Mouse (Mus musculus): Measurements from ENCODE around the gene Metap2.
A peak's percentile ranks its signal among the peaks of the same experiment; 100 is the strongest.
"Not testable (repeated sequence)": the region's sequence is repeated elsewhere in the genome, so short reads cannot be mapped to it uniquely, and the experiment has no call there.

Gene Metap2

DNA sequence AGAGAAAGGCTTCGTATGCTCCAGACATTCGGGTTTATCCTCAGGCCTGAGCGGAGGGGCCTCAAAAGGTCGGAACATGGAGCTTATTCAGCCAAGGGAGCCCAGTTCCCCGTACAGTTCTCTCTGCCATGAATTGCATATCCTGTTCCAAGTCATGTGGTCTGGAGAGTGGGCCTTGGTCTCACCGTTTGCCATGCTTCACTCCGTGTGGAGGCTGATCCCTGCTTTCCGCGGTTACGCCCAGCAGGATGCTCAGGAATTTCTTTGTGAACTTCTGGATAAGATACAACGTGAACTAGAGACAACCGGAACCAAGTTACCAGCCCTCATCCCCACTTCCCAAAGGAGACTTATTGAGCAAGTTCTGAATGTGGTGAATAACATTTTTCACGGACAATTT lies 50.2 kb downstream of the Metap2 start:
- DNase-seq (ENCODE audit: extremely low read depth, low read depth), result no peak

DNA sequence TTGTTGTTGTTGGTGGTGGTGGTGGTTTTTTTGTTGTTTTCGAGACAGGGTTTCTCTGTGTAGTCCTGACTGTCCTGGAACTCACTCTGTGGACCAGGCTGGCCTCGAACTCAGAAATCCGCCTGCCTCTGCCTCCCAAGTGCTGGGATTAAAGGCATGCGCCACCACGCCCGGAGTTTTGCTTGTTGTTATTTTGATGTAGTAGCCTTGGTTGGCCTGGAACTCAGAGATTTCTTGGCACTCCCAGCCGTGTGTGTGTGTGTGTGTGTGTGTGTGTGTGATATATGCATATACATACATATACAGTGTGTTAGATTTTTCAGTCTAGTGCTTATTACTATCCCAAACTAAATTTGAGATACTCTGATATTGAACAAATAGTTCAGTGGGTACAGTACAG lies 61.8 kb downstream of the Metap2 start:
- not testable (repeated sequence) for DNase-seq (ENCODE audit: extremely low read depth, low read depth)

DNA sequence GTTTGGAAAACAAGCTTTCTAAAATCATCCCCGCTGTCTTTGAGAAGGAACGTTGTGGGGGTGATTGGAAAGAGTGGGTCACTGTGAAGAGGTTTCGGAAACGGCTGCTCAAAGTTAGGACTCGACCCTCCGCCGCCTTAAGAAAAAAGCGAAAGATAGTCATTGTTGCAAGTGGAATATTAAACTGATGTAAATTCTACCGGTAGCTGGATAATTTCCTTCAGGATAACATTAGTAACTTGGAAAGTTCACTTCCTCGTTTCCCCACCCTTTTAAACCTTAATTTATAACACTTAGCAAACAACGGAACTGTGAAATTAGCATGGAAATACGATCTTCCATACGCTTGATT lies 62.5 kb downstream of the Metap2 start:
- no peak for DNase-seq (ENCODE audit: extremely low read depth, low read depth)

GRCm38 (mm10) chr10:93833699-93834393 lies 63.0 kb downstream of the Metap2 start:
- no peak for DNase-seq (ENCODE audit: extremely low read depth, low read depth)

DNA sequence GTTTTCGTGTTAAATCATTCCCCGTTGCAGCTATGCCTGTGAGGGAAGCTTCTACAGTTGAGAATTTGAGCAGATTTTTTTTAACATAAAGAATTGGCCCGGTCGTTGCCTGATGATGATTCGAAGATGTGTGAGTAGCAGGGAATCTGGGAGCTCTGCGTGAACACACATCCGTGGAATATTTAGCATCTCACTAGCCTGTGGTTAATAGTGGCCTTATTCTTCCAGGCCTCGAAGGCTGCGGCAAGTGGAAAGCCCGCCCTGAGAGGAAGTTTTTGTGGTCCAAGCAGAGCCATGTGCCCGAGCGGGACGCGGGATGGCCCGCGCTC lies 63.6 kb downstream of the Metap2 start:
- no peak for DNase-seq (ENCODE audit: extremely low read depth, low read depth)

GRCm38 (mm10) chr10:93832811-93833210 lies 64.1 kb downstream of the Metap2 start:
- DNase-seq (ENCODE audit: extremely low read depth, low read depth), result no peak

DNA sequence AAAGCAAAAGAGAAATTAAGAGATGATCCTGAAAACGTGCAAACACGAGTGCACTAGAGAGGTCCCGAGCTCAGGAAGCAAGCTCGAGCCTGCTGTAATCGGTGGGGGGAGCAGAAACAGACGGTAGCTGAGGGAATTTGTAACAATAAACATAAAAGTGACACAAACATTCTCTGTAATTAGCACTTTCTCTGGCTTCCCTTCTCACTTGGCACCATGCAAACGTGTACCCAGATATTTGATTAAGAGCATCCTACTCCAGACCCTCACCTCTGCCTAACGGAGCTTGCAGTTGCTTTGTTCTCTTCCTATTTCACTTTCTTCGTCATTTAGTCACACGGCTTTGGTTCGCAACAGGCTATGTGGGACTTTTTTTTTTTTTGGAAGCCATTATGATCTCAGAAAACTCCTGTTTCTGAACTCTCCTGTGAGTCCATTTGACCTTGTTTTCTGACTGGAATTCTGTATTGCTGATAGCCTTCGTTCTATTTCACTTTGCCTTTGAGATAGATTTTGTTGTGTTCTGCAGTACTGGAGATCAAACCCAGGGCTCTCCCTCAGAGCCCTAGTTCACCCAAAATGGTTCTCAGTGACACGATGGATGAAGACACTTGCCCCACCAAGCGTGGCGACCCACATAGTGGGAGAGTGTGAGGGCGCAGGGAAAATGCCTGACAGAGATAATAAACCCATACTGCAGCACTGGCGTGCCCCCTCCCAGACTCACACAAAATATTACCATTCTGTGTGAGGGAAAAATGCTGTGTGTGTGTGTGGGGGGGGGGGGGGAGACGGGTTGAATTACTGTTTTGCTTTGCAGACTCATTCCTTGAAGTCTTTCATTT lies 64.9 kb downstream of the Metap2 start:
- DNase-seq (ENCODE audit: extremely low read depth, low read depth), result no peak

DNA sequence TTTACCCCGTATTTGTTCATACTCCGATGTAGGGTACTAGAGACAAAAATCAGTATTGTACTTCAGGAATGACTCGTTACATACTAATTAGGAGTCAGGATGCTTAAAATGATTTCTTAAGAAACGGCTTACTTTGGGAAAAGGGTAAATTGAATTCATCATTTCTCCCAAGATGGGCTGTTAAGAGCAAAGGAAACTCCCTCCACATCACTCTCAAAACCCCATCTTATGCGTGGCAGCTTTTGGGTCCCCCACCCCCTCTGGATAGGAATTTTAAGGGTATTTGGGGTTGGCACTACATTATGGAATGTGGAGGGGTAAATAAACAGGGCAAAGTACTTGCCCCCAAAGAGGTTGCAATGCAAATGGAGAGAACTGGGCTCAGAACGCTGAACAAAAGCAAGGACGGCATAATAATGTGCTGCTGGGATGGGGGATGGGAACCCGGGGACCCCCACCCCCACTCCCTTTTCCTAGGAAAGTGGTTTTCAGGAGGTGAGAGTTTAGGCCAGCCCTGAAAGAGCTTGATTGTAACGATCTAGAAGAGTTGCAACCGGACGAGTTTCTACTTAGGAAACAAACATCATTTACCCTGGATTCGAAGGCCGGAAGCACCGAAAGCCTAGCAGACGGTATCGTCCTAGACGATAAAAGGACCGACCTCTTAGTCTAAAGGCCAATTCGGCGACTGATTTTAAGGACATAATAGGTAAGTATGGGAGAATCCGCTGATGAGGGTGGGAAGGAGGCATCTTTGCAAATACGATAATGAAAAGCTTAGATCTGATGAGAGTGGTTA lies 65.8 kb downstream of the Metap2 start, which contains the start of gene Usp44:
Gene Usp44 (plus strand): TSS at position 625 of the 799 bp plus-strand sequence.
- DNase-seq (ENCODE audit: extremely low read depth, low read depth), result no peak

DNA sequence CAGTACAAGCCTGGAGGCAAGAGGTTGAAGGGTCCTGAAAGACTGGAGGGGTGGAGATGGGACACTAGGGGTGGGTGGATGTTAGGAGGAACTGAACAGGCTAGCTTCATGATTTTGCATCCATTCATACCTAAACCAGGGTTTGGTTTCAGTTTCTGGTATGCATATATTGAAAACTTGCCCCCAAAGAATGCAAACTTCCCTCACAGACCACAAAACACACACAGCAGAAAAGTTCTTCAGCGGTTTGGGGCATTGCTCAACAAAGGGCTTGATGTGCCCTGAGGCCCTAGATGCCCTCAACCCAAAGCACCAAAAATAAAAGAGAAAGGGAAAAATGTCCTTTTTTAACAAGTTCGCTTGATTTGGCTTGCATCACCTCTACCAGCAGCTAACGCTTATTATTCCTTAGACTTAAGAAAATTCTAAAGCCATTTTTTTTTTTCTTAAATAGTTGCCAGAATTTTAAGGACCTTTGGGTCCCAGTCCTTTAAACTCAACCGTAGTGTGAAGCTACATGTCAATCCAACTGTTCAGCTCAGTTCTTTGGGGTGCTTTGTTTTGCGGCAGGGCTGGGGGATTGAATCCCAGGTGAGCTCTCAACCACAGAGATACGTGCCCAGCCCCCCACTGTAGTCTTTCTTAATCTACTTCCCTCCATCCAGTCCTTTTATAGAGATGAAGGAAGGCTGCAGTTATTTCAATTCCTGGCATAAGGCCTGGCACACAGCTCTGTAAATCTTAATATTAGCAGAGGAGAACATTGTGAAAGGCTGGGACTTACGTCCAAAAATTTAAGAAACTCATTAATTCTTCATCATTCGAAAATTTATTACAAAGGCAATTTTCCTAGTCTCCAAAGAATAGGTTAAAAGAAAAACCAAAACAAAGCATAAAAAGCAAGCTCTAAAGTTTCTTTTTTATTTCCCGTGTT lies 66.7 kb downstream of the Metap2 start:
- DNase-seq (ENCODE audit: extremely low read depth, low read depth), result no peak

DNA sequence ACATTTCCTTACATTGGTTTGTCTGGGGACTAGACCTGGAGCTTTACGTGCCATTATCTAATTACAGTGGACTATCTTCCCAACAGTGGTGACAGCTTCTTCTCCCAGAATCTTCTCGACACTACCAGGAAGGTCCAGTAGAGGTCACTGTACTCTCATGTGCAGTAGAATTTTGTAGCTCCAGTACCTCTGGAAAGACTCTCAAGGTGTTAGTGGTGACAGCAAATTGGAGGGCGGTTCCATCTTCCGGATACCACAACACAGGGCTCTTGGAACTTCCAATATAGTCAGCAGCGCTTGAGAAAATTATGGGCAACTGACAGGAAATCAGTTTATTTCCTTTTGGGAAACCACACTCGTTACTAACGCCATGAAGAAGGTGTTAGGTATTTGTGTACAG lies 78.2 kb downstream of the Metap2 start:
- peak; percentile 78 for DNase-seq (ENCODE audit: extremely low read depth, low read depth)

- DNase-seq (ENCODE audit: extremely low read depth, low read depth), result no peak
These were observed 83.1 kb downstream of the Metap2 start for GRCm38 (mm10) chr10:93813755-93814154.

DNA sequence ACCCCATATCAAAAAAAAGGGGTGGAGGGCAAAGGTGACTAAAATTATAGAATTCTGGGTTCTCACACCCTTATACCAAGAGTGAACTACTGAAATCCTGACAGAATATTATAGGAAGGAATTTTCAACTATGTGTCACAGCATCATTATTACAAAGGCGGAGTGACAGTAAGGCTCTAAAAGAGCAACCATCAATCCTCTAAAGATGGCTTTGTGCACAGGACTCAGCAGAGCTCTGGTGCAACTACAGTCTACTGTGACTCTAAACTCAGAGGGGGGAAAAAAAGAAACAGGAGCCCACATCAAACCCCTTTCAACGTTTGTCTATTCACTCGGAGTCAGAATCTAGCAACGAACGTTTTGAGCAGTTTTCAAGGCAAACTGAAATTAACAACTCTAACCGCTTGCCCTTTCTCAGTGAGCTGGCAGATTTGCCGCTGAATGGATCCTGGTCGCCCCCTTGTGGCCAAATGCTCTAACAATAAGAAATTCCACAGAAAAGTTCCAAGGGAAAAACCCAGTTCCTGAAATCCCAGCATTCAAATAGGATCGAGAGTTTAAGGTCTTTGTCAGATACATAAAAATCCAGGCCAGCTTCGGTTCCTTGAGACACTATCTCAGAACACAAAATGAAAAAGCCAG lies 84.0 kb downstream of the Metap2 start:
- DNase-seq (ENCODE audit: extremely low read depth, low read depth), result peak; percentile 28

DNA sequence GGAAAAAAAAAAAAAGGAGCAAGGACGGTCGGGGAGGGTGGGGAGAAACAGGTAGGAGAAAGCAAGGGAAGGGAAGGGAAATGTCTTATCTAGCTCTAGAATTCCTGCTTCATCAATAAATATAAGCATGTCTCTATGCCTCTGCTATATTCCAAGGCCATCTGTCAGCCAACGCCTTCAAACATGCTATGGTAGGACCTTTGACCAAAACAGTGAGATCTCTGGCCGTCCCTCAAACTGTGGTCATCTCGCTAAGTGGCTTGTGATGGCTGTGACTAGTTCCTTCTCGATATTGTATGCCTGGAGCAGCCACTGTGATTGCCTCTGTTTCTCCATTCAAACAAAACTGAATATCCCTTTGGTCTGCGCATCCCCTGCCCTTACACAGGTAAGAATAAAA lies 84.8 kb downstream of the Metap2 start:
- DNase-seq (ENCODE audit: extremely low read depth, low read depth), result no peak

DNA sequence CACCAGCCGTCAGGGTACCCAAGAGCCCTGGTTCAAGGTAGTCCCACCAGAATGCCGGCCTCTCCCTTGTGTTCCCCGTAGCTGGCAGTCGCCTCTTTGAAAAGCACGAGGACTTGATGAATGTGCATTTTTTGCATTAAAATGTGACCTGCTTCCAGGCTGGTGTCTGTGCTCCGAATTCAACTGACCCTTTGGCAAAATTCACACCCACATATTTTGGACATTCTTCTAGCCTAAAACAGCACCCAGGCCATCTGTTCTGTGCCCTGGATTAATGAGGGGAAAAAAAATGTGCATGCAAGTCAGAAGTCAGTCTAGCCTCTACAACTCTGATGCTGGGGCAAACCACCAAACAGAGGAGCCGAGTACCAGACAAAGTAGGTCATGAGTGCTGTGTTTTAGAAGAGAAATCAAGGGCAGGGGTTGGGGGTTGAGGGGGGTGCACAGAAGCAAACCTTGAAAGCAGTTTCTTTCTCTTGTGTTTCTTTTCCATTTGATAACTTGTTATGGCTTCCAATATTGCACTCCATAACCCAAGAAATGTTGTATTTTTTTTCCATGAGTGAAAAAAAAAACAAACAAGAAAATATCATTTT lies 86.2 kb downstream of the Metap2 start:
- no peak for DNase-seq (ENCODE audit: extremely low read depth, low read depth)

- not testable (repeated sequence) for DNase-seq (ENCODE audit: extremely low read depth, low read depth)
These were observed 87.5 kb downstream of the Metap2 start for GRCm38 (mm10) chr10:93809438-93809837.

Measured in MEL-GATA-1-ER (cell line).